ENCODE assay signal across 15 mouse cellular contexts in the genomic region with DNA sequence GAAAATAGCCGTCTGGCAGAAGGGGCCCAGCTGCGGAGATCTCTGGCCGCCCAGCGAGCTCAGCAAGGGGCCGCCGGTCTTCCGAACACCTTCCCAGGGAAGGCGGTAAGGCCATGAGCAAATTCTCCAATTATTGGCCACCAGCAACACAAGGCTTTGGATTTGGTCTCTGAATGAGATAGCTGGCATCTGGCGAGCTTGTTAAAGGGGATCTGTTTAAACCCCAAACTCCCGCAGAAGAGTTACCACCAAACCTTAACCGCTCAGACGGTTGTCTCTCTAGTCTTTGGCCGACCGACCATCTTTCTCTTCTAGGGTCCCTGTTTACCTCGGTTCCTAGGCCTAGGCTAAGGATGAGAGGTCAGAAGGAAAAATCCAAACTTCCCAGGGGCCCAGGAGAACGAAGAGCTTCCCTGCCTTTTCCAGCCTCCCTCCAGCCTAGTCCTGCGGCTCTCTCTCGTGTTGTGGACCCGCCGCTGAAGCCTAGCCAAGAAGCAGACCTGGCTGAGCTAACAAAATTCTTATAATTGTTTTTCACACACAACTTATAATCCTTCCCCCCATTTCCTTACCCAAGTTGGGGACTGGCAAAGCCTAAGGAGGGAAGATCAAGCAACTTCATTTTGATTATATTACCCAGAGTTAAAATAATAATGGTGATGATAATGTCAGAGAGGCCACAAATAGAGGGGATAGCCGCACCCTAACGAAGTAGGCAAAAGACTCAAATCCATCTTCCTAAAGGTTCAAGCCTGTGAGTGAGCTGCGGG. TPM values are rescaled to one million over a fixed set of nuclear protein-coding genes. Genes with fewer than 3 reads are reported as not detected.
A peak's percentile ranks its signal among the peaks of the same experiment; 100 is the strongest.
DNase-seq lines count a peak whose midpoint lies in the region; ATAC-seq and TF ChIP-seq lines count a peak whose summit lies in the region.
"Had no signal": no experiment of that assay in that cellular context is flagged by ENCODE, and none has a peak within 500 bp of the region (broad histone marks: within the 10 kb centered on the region; RNA-seq: fewer than 3 reads in every experiment).

No protein-coding gene starts in this region.

- intact Hi-C loops in gastrocnemius, postnatal 14 days (cut with DNase I; ENCODE audit: low total_unique reads) = loop anchor here (5.0 to 10.0 kb wide), 2 partner anchors 102 to 235 kb away; no protein-coding TSS in a partner anchor

- peak; percentile 56 for DNase-seq in lung, embryonic 14.5 days
- no peak for DNase-seq in lung, adult 18-20 months
- DNase-seq in gastrocnemius, postnatal 14 days = no peak
- DNase-seq in embryo, embryonic 11 days = no peak
- DNase-seq in right cerebral cortex, adult 2 months (ENCODE audit: low spot score in 2 of 2) = no peak
- DNase-seq: cerebellum, adult 11 months had no signal

- peak overlapping the region; percentile 56 for H3K9ac ChIP-seq in lung, embryonic 14.5 days
- H3K9ac ChIP-seq in hindbrain, embryonic 13.5 days = peak overlapping the region; percentile 99
- H3K9ac ChIP-seq in intestine, embryonic 15.5 days = peak overlapping the region; percentile 2; the same call in 1 of the 2 replicates
- H3K9ac ChIP-seq in neural tube, embryonic 12.5 days = peak overlapping the region; percentile 100

- no peaks in the 10 kb centered on the region for H3K4me1 ChIP-seq in lung, embryonic 14.5 days (ENCODE audit: insufficient read depth)
- peaks cover 7% of the 10 kb centered on the region for H3K4me1 ChIP-seq in hindbrain, embryonic 13.5 days (replicated peaks)
- peaks cover 45% of the 10 kb centered on the region for H3K4me1 ChIP-seq in intestine, embryonic 15.5 days (replicated peaks)
- peaks cover 47% of the 10 kb centered on the region for H3K4me1 ChIP-seq in neural tube, embryonic 12.5 days

- H3K27me3 ChIP-seq in lung, embryonic 14.5 days (ENCODE audit: insufficient read depth, low read length) = peaks cover 82% of the 10 kb centered on the region
- peaks cover 96% of the 10 kb centered on the region for H3K27me3 ChIP-seq in hindbrain, embryonic 13.5 days
- peaks cover 44% of the 10 kb centered on the region for H3K27me3 ChIP-seq in intestine, embryonic 15.5 days (replicated peaks)
- no peaks in the 10 kb centered on the region for H3K27me3 ChIP-seq in neural tube, embryonic 12.5 days (replicated peaks)

- H3K4me2 ChIP-seq in lung, embryonic 14.5 days = peak overlapping the region; percentile 84
- peak overlapping the region; percentile 83 for H3K4me2 ChIP-seq in hindbrain, embryonic 13.5 days
- H3K4me2 ChIP-seq in intestine, embryonic 15.5 days (replicated peaks) = peak overlapping the region; percentile 81
- H3K4me2 ChIP-seq in neural tube, embryonic 12.5 days (replicated peaks) = peak overlapping the region; percentile 100

- no peak for TF ChIP-seq CTCF in lung, embryonic 14.5 days (IDR thresholded peaks at IDR 0.05; ENCODE audit: low read depth)

- no peaks in the 10 kb centered on the region for H3K9me3 ChIP-seq in lung, embryonic 14.5 days (ENCODE audit: low read depth, low read length)
- no peaks in the 10 kb centered on the region for H3K9me3 ChIP-seq in hindbrain, embryonic 13.5 days
- no peaks in the 10 kb centered on the region for H3K9me3 ChIP-seq in intestine, embryonic 15.5 days
- no peaks in the 10 kb centered on the region for H3K9me3 ChIP-seq in neural tube, embryonic 12.5 days

- H3K27ac ChIP-seq in lung, embryonic 14.5 days (ENCODE audit: low read depth) = peak overlapping the region; percentile 89
- H3K27ac ChIP-seq in hindbrain, embryonic 13.5 days = peak overlapping the region; percentile 100
- H3K27ac ChIP-seq in intestine, embryonic 15.5 days = peak overlapping the region; percentile 63
- H3K27ac ChIP-seq in neural tube, embryonic 12.5 days = peak overlapping the region; percentile 99

- no peak for ATAC-seq in lung, embryonic 14.5 days (ENCODE audit: insufficient read depth)
- ATAC-seq in hindbrain, embryonic 13.5 days (ENCODE audit: low FRiP score) = no peak
- ATAC-seq in intestine, embryonic 15.5 days = no peak
- ATAC-seq in neural tube, embryonic 12.5 days (ENCODE audit: low FRiP score, low read depth) = no peak

- WGBS in lung, embryonic 14.5 days = 14% methylated on average over 23 of the region's 23 CpGs
- WGBS in hindbrain, embryonic 13.5 days = 2% methylated on average over 23 of the region's 23 CpGs
- WGBS in intestine, embryonic 15.5 days = 31% methylated on average over 23 of the region's 23 CpGs
- WGBS in neural tube, embryonic 12.5 days = 3% methylated on average over 23 of the region's 23 CpGs

- H3K4me3 ChIP-seq in lung, embryonic 14.5 days (ENCODE audit: low read depth, low read length) = peak overlapping the region; percentile 72
- peak overlapping the region; percentile 57 for H3K4me3 ChIP-seq in hindbrain, embryonic 13.5 days
- H3K4me3 ChIP-seq in intestine, embryonic 15.5 days (replicated peaks) = peak overlapping the region; percentile 46
- H3K4me3 ChIP-seq in neural tube, embryonic 12.5 days = peak overlapping the region; percentile 99

- H3K36me3 ChIP-seq in lung, embryonic 14.5 days (ENCODE audit: insufficient read depth) = peaks cover 14% of the 10 kb centered on the region
- no peaks in the 10 kb centered on the region for H3K36me3 ChIP-seq in hindbrain, embryonic 13.5 days
- H3K36me3 ChIP-seq in intestine, embryonic 15.5 days = no peaks in the 10 kb centered on the region
- peaks cover 26% of the 10 kb centered on the region for H3K36me3 ChIP-seq in neural tube, embryonic 12.5 days

RNA-seq across cellular contexts. Expression of a gene that starts 0.6 kb away (rescaled TPM):
- polyA plus RNA-seq in lung, embryonic 14.5 days (2014; fragmentation: Nextera tagmentation; extraction: Ambion mirVana) = 65.9 and 76.1 TPM in 2 replicates
- 196 and 216 TPM in 2 replicates for polyA plus RNA-seq in hindbrain, embryonic 13.5 days (2015; fragmentation: Nextera tagmentation; extraction: Ambion mirVana)
- polyA plus RNA-seq in intestine, embryonic 15.5 days (2015; fragmentation: Nextera tagmentation; extraction: Ambion mirVana) = 27.2 and 31.3 TPM in 2 replicates
- polyA plus RNA-seq in neural tube, embryonic 12.5 days (2016; fragmentation: Nextera tagmentation; extraction: Ambion mirVana) = 79.2 and 94.7 TPM in 2 replicates
- total RNA-seq in gastrocnemius, postnatal 14 days (2021) = under 1 TPM; 0.90 to 0.91 TPM
- total RNA-seq: common myeloid progenitor, adult 5-6 weeks had no signal
- polyA plus RNA-seq: activated CD4-positive, CD25-positive, alpha-beta regulatory T cell, adult 4 months; CD4-positive, CD25-positive, alpha-beta regulatory T cell, adult 4 months; frontal cortex, adult 2 months had no signal

RNA-seq across cellular contexts. Expression of a gene that starts 10.3 kb away (rescaled TPM):
- polyA plus RNA-seq in lung, embryonic 14.5 days (2014; fragmentation: Nextera tagmentation; extraction: Ambion mirVana) = 19.7 and 24.4 TPM in 2 replicates
- polyA plus RNA-seq in hindbrain, embryonic 13.5 days (2015; fragmentation: Nextera tagmentation; extraction: Ambion mirVana) = 81.9 and 132 TPM in 2 replicates
- polyA plus RNA-seq in intestine, embryonic 15.5 days (2015; fragmentation: Nextera tagmentation; extraction: Ambion mirVana) = 14.4 and 16.1 TPM in 2 replicates
- polyA plus RNA-seq in neural tube, embryonic 12.5 days (2016; fragmentation: Nextera tagmentation; extraction: Ambion mirVana) = 145 and 151 TPM in 2 replicates
- under 1 TPM; 0.43 to 0.75 TPM for total RNA-seq in gastrocnemius, postnatal 14 days (2021)
- total RNA-seq: common myeloid progenitor, adult 5-6 weeks; granulocyte monocyte progenitor cell, adult 5-6 weeks had no signal
- polyA plus RNA-seq: activated CD4-positive, CD25-positive, alpha-beta regulatory T cell, adult 4 months; CD4-positive, CD25-positive, alpha-beta regulatory T cell, adult 4 months; frontal cortex, adult 2 months had no signal

RNA-seq across cellular contexts. Expression of a gene that starts 15.5 kb away (rescaled TPM):
- polyA plus RNA-seq in lung, embryonic 14.5 days (2014; fragmentation: Nextera tagmentation; extraction: Ambion mirVana) = 3.8 and 3.9 TPM in 2 replicates
- polyA plus RNA-seq in hindbrain, embryonic 13.5 days (2015; fragmentation: Nextera tagmentation; extraction: Ambion mirVana) = 9.5 and 11.3 TPM in 2 replicates
- 2.8 and 3.2 TPM in 2 replicates for polyA plus RNA-seq in intestine, embryonic 15.5 days (2015; fragmentation: Nextera tagmentation; extraction: Ambion mirVana)
- 10.2 and 15.1 TPM in 2 replicates for polyA plus RNA-seq in neural tube, embryonic 12.5 days (2016; fragmentation: Nextera tagmentation; extraction: Ambion mirVana)
- under 1 TPM; 0.51 to 0.53 TPM for total RNA-seq in gastrocnemius, postnatal 14 days (2021)
- polyA plus RNA-seq: frontal cortex, adult 2 months had no signal

RNA-seq across cellular contexts. Expression of a gene that starts 16.1 kb away (rescaled TPM):
- polyA plus RNA-seq in lung, embryonic 14.5 days (2014; fragmentation: Nextera tagmentation; extraction: Ambion mirVana) = 2.1 and 3.5 TPM in 2 replicates
- 21.5 and 33.2 TPM in 2 replicates for polyA plus RNA-seq in hindbrain, embryonic 13.5 days (2015; fragmentation: Nextera tagmentation; extraction: Ambion mirVana)
- 10.7 and 12.4 TPM in 2 replicates for polyA plus RNA-seq in intestine, embryonic 15.5 days (2015; fragmentation: Nextera tagmentation; extraction: Ambion mirVana)
- 97.1 and 101 TPM in 2 replicates for polyA plus RNA-seq in neural tube, embryonic 12.5 days (2016; fragmentation: Nextera tagmentation; extraction: Ambion mirVana)
- 1 to 10 TPM; 1.5 to 1.6 TPM for total RNA-seq in gastrocnemius, postnatal 14 days (2021)
- total RNA-seq: common myeloid progenitor, adult 5-6 weeks; granulocyte monocyte progenitor cell, adult 5-6 weeks; hematopoietic stem cell, adult 5-6 weeks had no signal
- polyA plus RNA-seq: activated CD4-positive, CD25-positive, alpha-beta regulatory T cell, adult 4 months; CD4-positive, CD25-positive, alpha-beta regulatory T cell, adult 4 months; frontal cortex, adult 2 months had no signal

RNA-seq across cellular contexts. Expression of a gene that starts 20.6 kb away (rescaled TPM):
- polyA plus RNA-seq in lung, embryonic 14.5 days (2014; fragmentation: Nextera tagmentation; extraction: Ambion mirVana) = 3.9 and 6.3 TPM in 2 replicates
- 11.9 and 14.5 TPM in 2 replicates for polyA plus RNA-seq in hindbrain, embryonic 13.5 days (2015; fragmentation: Nextera tagmentation; extraction: Ambion mirVana)
- 1.8 and 2.7 TPM in 2 replicates for polyA plus RNA-seq in intestine, embryonic 15.5 days (2015; fragmentation: Nextera tagmentation; extraction: Ambion mirVana)
- 21.2 and 26.5 TPM in 2 replicates for polyA plus RNA-seq in neural tube, embryonic 12.5 days (2016; fragmentation: Nextera tagmentation; extraction: Ambion mirVana)
- under 1 TPM; 0.66 to 0.80 TPM for total RNA-seq in gastrocnemius, postnatal 14 days (2021)
- polyA plus RNA-seq: activated CD4-positive, CD25-positive, alpha-beta regulatory T cell, adult 4 months; frontal cortex, adult 2 months had no signal

Comparison
In these comparisons a context has a peak if more than half of its experiments do, and no peak if none do; other contexts are left out.
1. H3K4me3 ChIP-seq: peak in every context shown above with its lines; median percentile 99 in neural tube, embryonic 12.5 days; 72 in lung, embryonic 14.5 days; 57 in hindbrain, embryonic 13.5 days; 46 in intestine, embryonic 15.5 days.
2. H3K9ac ChIP-seq: peak in every context shown above with its lines; median percentile 100 in neural tube, embryonic 12.5 days; 99 in hindbrain, embryonic 13.5 days; 56 in lung, embryonic 14.5 days; 2 in intestine, embryonic 15.5 days.